Comparison of ENCODE assay signal across 8 mouse cellular contexts in the genomic region with DNA sequence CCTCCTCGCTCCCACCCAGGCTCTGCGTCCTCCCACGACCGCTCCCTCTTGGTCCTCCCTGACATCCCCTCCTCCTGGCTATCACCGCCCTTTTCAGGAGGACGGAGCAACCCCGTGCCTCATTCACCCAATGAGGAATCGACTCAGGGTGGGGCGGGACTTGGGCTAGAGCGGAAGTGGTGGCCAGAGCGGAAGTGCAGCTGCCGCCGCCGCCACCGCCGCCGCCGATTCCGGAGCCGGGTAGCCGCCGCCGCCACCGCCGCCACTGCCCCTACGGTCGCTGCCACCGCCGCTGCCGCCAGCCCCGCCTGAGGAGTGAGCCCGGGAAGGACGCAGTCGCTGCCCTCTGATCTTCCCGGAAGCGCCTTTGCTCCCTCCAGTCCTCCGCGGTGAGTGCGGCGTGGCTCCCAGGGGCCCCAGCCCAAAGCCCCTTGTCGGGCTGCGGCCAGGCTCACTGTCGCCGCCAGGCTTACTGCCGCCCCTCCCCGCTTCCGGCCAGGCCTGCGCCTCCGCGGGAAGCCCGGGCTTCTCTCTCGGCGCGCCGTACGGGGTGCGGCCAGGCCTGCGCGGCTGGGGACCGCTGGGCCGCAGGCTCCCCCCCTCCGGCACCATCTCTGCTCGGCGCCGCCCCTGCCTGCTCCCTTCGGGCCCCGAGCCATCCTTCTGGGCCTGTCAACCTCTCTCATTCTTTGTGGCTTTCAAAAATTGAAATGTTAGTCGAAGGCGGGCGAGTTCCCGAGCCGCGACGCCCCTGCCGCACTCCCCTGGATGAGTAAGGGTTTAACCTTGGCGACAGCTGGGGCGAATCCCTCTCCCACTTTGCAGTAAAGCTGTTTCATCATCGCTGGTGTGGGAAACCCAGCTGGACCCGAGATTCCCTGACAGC. TPM values are rescaled to one million over a fixed set of nuclear protein-coding genes. Genes with fewer than 3 reads are reported as not detected.
A peak's percentile ranks its signal among the peaks of the same experiment; 100 is the strongest.
DNase-seq lines count a peak whose midpoint lies in the region; ATAC-seq lines count a peak whose summit lies in the region.

No protein-coding gene starts in this region.

- peak overlapping the region; percentile 96 for H3K4me3 ChIP-seq in intestine, embryonic 15.5 days (replicated peaks)
- H3K4me3 ChIP-seq in limb, embryonic 10.5 days: peak overlapping the region; percentile 95
- H3K4me3 ChIP-seq in midbrain, embryonic 12.5 days: peak overlapping the region; percentile 99

- no peaks in the 10 kb centered on the region for H3K27me3 ChIP-seq in intestine, embryonic 15.5 days (replicated peaks)
- H3K27me3 ChIP-seq in limb, embryonic 10.5 days (ENCODE audit: low read depth, poor library complexity, severe bottlenecking): no peaks in the 10 kb centered on the region
- H3K27me3 ChIP-seq in midbrain, embryonic 12.5 days: no peaks in the 10 kb centered on the region

- under 1% methylated on average over 79 of the region's 79 CpGs for WGBS in intestine, embryonic 15.5 days
- WGBS in limb, embryonic 10.5 days: under 1% methylated on average over 73 of the region's 79 CpGs
- WGBS in midbrain, embryonic 12.5 days: under 1% methylated on average over 58 of the region's 79 CpGs

- peak; percentile 80 for DNase-seq in urinary bladder, adult 2 months (ENCODE audit: low spot score)
- no peak for DNase-seq in urinary bladder, postnatal 10 days (ENCODE audit: low spot score)
- peak; percentile 95 for DNase-seq in embryo, embryonic 11.5 days (ENCODE audit: low read depth, low spot score)
- peak; percentile 85 to 93 for DNase-seq in gastrocnemius, postnatal 4 days (ENCODE audit: low spot score in 2 of 2)
- DNase-seq in limb, embryonic 10.5 days (ENCODE audit: low spot score): peak; percentile 92
- DNase-seq in skeletal muscle tissue, adult 2 months (ENCODE audit: low read depth, low spot score): peak; percentile 95

- peak; percentile 100 for ATAC-seq in intestine, embryonic 15.5 days
- ATAC-seq in midbrain, embryonic 12.5 days (ENCODE audit: low FRiP score, low read depth): peak; percentile 100

- peak overlapping the region; percentile 94 for H3K27ac ChIP-seq in intestine, embryonic 15.5 days
- peak overlapping the region; percentile 89 for H3K27ac ChIP-seq in limb, embryonic 10.5 days
- peak overlapping the region; percentile 95 for H3K27ac ChIP-seq in midbrain, embryonic 12.5 days (replicated peaks)

- H3K9ac ChIP-seq in intestine, embryonic 15.5 days: peak overlapping the region; percentile 88
- H3K9ac ChIP-seq in midbrain, embryonic 12.5 days (replicated peaks): peak overlapping the region; percentile 97

- no peaks in the 10 kb centered on the region for H3K9me3 ChIP-seq in intestine, embryonic 15.5 days
- no peaks in the 10 kb centered on the region for H3K9me3 ChIP-seq in limb, embryonic 10.5 days (replicated peaks)
- no peaks in the 10 kb centered on the region for H3K9me3 ChIP-seq in midbrain, embryonic 12.5 days

- H3K4me1 ChIP-seq in intestine, embryonic 15.5 days (replicated peaks): peaks cover 14% of the 10 kb centered on the region
- H3K4me1 ChIP-seq in limb, embryonic 10.5 days: peaks cover 24% of the 10 kb centered on the region
- H3K4me1 ChIP-seq in midbrain, embryonic 12.5 days: peaks cover 23% of the 10 kb centered on the region

- H3K36me3 ChIP-seq in intestine, embryonic 15.5 days: no peaks in the 10 kb centered on the region
- H3K36me3 ChIP-seq in limb, embryonic 10.5 days: peaks cover 27% of the 10 kb centered on the region
- H3K36me3 ChIP-seq in midbrain, embryonic 12.5 days: peaks cover 7% of the 10 kb centered on the region; the same call in 1 of the 2 replicates

- peak overlapping the region; percentile 69 for H3K4me2 ChIP-seq in intestine, embryonic 15.5 days (replicated peaks)
- peak overlapping the region; percentile 70 for H3K4me2 ChIP-seq in midbrain, embryonic 12.5 days (replicated peaks)

RNA-seq across cellular contexts. Expression of gene Ywhab, which starts 0.5 kb away (rescaled TPM):
- polyA plus RNA-seq in urinary bladder, adult 2 months (2012; rRNA removed): 134 and 158 TPM in 2 replicates
- 100 to 1,000 TPM; 129 to 132 TPM for total RNA-seq in gastrocnemius, postnatal 4 days (2021)
- 269 and 298 TPM in 2 replicates for polyA plus RNA-seq in intestine, embryonic 15.5 days (2015; fragmentation: Nextera tagmentation; extraction: Ambion mirVana)
- 307 and 327 TPM in 2 replicates for polyA plus RNA-seq in limb, embryonic 10.5 days (2016; fragmentation: Nextera tagmentation; extraction: Ambion mirVana)
- 341 and 352 TPM in 2 replicates for polyA plus RNA-seq in midbrain, embryonic 12.5 days (2016; fragmentation: Nextera tagmentation; extraction: Ambion mirVana)

RNA-seq across cellular contexts. Expression of gene Pabpc1l, which starts 30.0 kb away (rescaled TPM):
- 0.95 and 1.6 TPM in 2 replicates for polyA plus RNA-seq in urinary bladder, adult 2 months (2012; rRNA removed)
- total RNA-seq in gastrocnemius, postnatal 4 days (2021): 1 to 10 TPM; 3.8 to 4.8 TPM
- 0.82 and 1.3 TPM in 2 replicates for polyA plus RNA-seq in intestine, embryonic 15.5 days (2015; fragmentation: Nextera tagmentation; extraction: Ambion mirVana)
- 0.76 and 1.3 TPM in 2 replicates for polyA plus RNA-seq in limb, embryonic 10.5 days (2016; fragmentation: Nextera tagmentation; extraction: Ambion mirVana)
- 0.64 and 1.2 TPM in 2 replicates for polyA plus RNA-seq in midbrain, embryonic 12.5 days (2016; fragmentation: Nextera tagmentation; extraction: Ambion mirVana)
